Mouse (Mus musculus) liver, embryonic 14.5 days (tissue): ENCODE measurements around the gene Ubl7.

Experiments
- CTCF ChIP-seq: IDR thresholded peaks from 2 replicates; pipeline ENCODE4 v1.5.1; 2016; ENCODE audit warnings: antibody characterized with exemption, low read depth, control low read depth
- EP300 ChIP-seq: IDR thresholded peaks from 2 replicates; pipeline ENCODE4 v1.6.1; 2016; ENCODE audit warnings: antibody characterized with exemption, low read depth

GRCm38 (mm10) chr9:57867236-57867635 lies 43.5 kb upstream of the Ubl7 start:
- TF ChIP-seq CTCF (no peak), EP300 (no peak)
